Mouse (Mus musculus): ENCODE measurements around the gene Zfp764.
"Not testable (repeated sequence)": the region's sequence is repeated elsewhere in the genome, so short reads cannot be mapped to it uniquely, and the experiment has no call there.

GRCm38 (mm10) chr7:127388201-127388600 is 18.4 kb downstream of the Zfp764 start:
- not testable (repeated sequence) for TF ChIP-seq POLR2A (IDR thresholded peaks at IDR 0.05; ENCODE audit: borderline replicate concordance, control insufficient read depth, low read depth, low read length); CTCF (IDR thresholded peaks at IDR 0.05; ENCODE audit: control insufficient read depth, insufficient read depth, low read length)

Data from bone marrow, adult 2 months (tissue).